Comparison of ENCODE assay signal across 25 mouse cellular contexts in the genomic region with DNA sequence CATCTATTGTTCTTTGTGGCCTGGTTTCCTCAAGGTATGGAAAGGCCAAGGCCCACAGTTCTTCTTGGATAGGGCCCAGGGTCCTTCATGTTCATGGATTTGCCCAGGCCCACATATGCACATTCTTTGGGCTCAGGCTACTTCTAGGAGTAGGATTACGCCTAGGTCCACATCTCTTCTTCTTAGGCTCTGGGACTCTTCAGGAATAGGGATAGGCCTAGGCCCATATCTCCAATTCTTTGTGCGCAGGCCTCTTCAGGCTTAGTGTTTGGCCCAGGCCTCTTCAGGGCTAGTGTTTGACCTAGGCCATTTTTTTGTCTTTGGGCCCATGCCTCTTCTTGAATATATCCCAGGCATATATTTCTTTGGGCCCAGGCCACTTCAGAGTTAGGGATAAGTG.
"Had no signal": no experiment of that assay in that cellular context is flagged by ENCODE, and none has a peak within 500 bp of the region (broad histone marks: within the 10 kb centered on the region; RNA-seq: fewer than 3 reads in every experiment).

No protein-coding gene starts in this region.

- H3K36me3 ChIP-seq: embryonic facial prominence, embryonic 10.5 days; embryonic facial prominence, embryonic 12.5 days; embryonic facial prominence, embryonic 13.5 days; embryonic facial prominence, embryonic 15.5 days; forebrain, embryonic 10.5 days; forebrain, embryonic 12.5 days; forebrain, embryonic 15.5 days had no signal

- H3K27ac ChIP-seq: embryonic facial prominence, embryonic 10.5 days; embryonic facial prominence, embryonic 12.5 days; embryonic facial prominence, embryonic 13.5 days; embryonic facial prominence, embryonic 15.5 days; forebrain, embryonic 10.5 days; forebrain, embryonic 12.5 days; forebrain, embryonic 13.5 days; forebrain, embryonic 15.5 days; gastrocnemius, adult 2 months; heart, adult 2 months had no signal

- DNase-seq: cerebellum, adult 2 months; cerebellum, adult 8-10 months; cerebellum, adult 9-10 months; cerebellum, adult 9-11 months; cerebellum, postnatal 10 days; cerebellum, postnatal 14 days; cerebellum, postnatal 25 days; cerebellum, postnatal 36 days; embryo, embryonic 11 days; forebrain, postnatal 0 days; gastrocnemius, adult 2 months; gastrocnemius, postnatal 10 days; gastrocnemius, postnatal 14 days; gastrocnemius, postnatal 25 days; gastrocnemius, postnatal 36 days; heart, adult 2 months had no signal

- H3K27me3 ChIP-seq: embryonic facial prominence, embryonic 12.5 days; embryonic facial prominence, embryonic 13.5 days; embryonic facial prominence, embryonic 15.5 days; forebrain, embryonic 12.5 days; forebrain, embryonic 13.5 days; forebrain, embryonic 15.5 days had no signal

- H3K4me3 ChIP-seq: embryonic facial prominence, embryonic 10.5 days; embryonic facial prominence, embryonic 12.5 days; embryonic facial prominence, embryonic 13.5 days; embryonic facial prominence, embryonic 15.5 days; erythroblast, embryonic 14.5 days; forebrain, embryonic 10.5 days; forebrain, embryonic 12.5 days; forebrain, embryonic 13.5 days; forebrain, embryonic 15.5 days; gastrocnemius, adult 2 months; heart, adult 2 months had no signal

- H3K9me3 ChIP-seq: embryonic facial prominence, embryonic 12.5 days; forebrain, embryonic 15.5 days had no signal

- H3K4me1 ChIP-seq: embryonic facial prominence, embryonic 10.5 days; embryonic facial prominence, embryonic 12.5 days; embryonic facial prominence, embryonic 13.5 days; embryonic facial prominence, embryonic 15.5 days; forebrain, embryonic 10.5 days; forebrain, embryonic 12.5 days; forebrain, embryonic 13.5 days; forebrain, embryonic 15.5 days had no signal
